Mouse (Mus musculus) erythroblast, embryonic 14.5 days (primary cell): Measurements from ENCODE around the gene Sik1.

Experiments
- GATA1 ChIP-seq: IDR thresholded peaks from 2 replicates; pipeline ENCODE4 v1.6.1; 2012; ENCODE audit warnings: low read length, inconsistent platforms, mixed read lengths
- TAL1 ChIP-seq: IDR thresholded peaks from 3 replicates; pipeline ENCODE4 v1.6.1; 2012; ENCODE audit warnings: low read length, inconsistent platforms, mixed read lengths

DNA sequence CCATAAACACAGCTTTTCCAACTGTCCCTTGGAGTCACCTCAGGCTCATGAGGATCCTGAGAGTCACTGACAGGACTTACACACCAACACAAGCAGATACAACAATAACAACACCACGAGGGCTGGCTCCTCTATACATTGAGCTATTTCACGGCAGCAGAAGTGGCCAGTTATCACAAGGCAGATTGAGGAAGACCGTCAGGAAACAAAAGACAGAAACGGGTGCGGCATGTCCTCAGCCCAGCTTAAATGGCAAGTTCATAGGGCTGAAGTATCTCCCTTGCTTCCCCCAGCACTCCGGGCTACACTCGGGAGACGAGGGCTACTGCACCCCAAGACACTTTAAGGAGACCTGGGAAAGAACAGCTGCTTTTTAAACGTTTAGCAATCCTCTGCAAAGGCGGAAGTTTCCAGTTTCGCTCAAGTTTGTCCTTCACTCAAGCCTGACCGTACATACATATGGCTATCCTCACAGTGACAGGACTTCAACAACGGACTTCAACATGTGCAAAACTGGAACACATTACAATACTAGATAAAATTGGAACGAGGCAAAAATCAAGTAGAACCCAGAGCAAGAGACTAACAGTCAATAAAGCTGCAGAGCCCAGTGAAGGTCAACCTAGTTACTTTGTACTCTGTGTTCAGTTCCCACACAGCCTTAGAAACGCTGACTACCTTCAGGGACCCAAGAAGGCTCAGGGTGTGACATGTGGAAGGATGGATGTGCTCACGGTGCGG lies 2.0 kb downstream of the Sik1 start:
- no peak for TF ChIP-seq GATA1
- no peak for TF ChIP-seq TAL1
